Mouse (Mus musculus) embryonic facial prominence, embryonic 15.5 days (tissue): ENCODE results near the gene Klhl1. TPM values are rescaled to one million over a fixed set of nuclear protein-coding genes. Genes with fewer than 3 reads are reported as not detected.
A peak's percentile ranks its signal among the peaks of the same experiment; 100 is the strongest.

ENCODE experiments used
- ATAC-seq: fragments of 200-750 bp; cut with Nextera tagmentation; 2 replicates; pipeline ENCODE4 v1.8.0; 2017; ENCODE audit warnings: low read depth, moderate TSS enrichment; ENCODE audit not compliant: insufficient number of reproducible peaks, low FRiP score, low TSS enrichment
- H3K27ac ChIP-seq: fragments of 300-500 bp; sonication (generic); replicated peaks from 2 replicates; pipeline ENCODE4 v1.5.1; 2015; ENCODE audit warnings: mild to moderate bottlenecking, inconsistent platforms
- H3K27me3 ChIP-seq: fragments of 300-500 bp; sonication (generic); 2 replicates; pipeline ENCODE4 v1.6.1; 2015; ENCODE audit warnings: inconsistent platforms
- H3K36me3 ChIP-seq: fragments of 300-500 bp; sonication (generic); 2 replicates; pipeline ENCODE4 v1.6.1; 2015; ENCODE audit warnings: mild to moderate bottlenecking, inconsistent platforms
- H3K4me1 ChIP-seq: fragments of 300-500 bp; sonication (generic); 2 replicates; pipeline ENCODE4 v1.6.1; 2015; ENCODE audit warnings: inconsistent platforms
- H3K4me2 ChIP-seq: fragments of 300-500 bp; sonication (generic); replicated peaks from 2 replicates; pipeline ENCODE4 v1.6.1; 2015; ENCODE audit warnings: mild to moderate bottlenecking, inconsistent platforms
- H3K4me3 ChIP-seq: fragments of 300-500 bp; sonication (generic); replicated peaks from 2 replicates; pipeline ENCODE4 v1.5.1; 2015; ENCODE audit warnings: mild to moderate bottlenecking, inconsistent platforms
- H3K9ac ChIP-seq: fragments of 300-500 bp; sonication (generic); 2 replicates; pipeline ENCODE4 v1.6.1; 2015; ENCODE audit warnings: inconsistent platforms
- H3K9me3 ChIP-seq: fragments of 300-500 bp; sonication (generic); replicated peaks from 2 replicates; pipeline ENCODE4 v1.6.1; 2016; ENCODE audit warnings: inconsistent platforms
- WGBS: fragments of 180-500 bp; shearing (Covaris S2); methylation state at CpG from one replicate; pipeline ENCODE4 v1.1.7; 2015; 5-methylcytosine and 5-hydroxymethylcytosine counted together
- polyA plus RNA-seq: library from polyadenylated mRNA; unstranded; fragments of >200 nt; fragmentation: Nextera tagmentation; extraction: Ambion mirVana; gene quantifications from 2 replicates; pipeline ENCODE4 v1.2.1, GENCODE M21; 2015

Klhl1 gene
- 0.07 and 0.13 TPM in 2 replicates for polyA plus RNA-seq

GRCm38 (mm10) chr14:96518954-96519682, at the start of gene Klhl1:
Gene Klhl1, minus strand, starts transcription at chr14:96519102.
- H3K4me1 ChIP-seq: 0 out of 2 replicates have a peak, but pooled peaks cover 10% of the 10 kb centered on the region
- H3K9me3 ChIP-seq: no peaks in the 10 kb centered on the region
- no peaks in the 10 kb centered on the region for H3K36me3 ChIP-seq
- peak within 1 kb of the TSS; percentile 41 for H3K4me3 ChIP-seq
- peaks cover 24% of the 10 kb centered on the region for H3K27me3 ChIP-seq
- no peak for ATAC-seq
- 46% methylated on average over 13 of the region's 13 CpGs for WGBS
- no peak within 1 kb of the TSS for H3K27ac ChIP-seq
- H3K4me2 ChIP-seq: peak within 1 kb of the TSS; percentile 68
- no peak within 1 kb of the TSS for H3K9ac ChIP-seq

DNA sequence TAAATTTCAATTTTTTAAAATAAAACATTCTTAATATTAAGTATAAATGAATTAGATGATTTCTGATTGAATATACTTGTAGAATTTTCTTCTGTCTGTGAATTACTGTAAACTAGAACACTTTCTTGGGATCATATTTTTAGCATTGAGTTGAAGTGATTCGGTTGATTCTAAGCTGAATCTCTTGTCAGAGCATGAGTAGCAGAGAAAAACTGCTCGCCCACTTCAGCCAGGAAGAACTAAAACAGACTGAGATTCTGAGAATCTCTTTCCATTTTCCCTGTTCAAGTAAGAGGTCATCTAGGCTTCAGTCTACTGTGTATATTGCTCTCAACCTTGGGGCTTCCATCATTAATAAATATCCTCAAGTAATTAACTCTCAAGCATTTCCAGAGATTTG, 34.8 kb upstream of the Klhl1 start:
- no peak overlapping the region for H3K27ac ChIP-seq
- H3K36me3 ChIP-seq: no peaks in the 10 kb centered on the region
- H3K4me3 ChIP-seq: no peak overlapping the region
- 81% methylated on average over 2 of the region's 2 CpGs for WGBS
- H3K4me1 ChIP-seq: no peaks in the 10 kb centered on the region
- no peaks in the 10 kb centered on the region for H3K27me3 ChIP-seq
- no peak overlapping the region for H3K9ac ChIP-seq
- ATAC-seq: no peak
- H3K4me2 ChIP-seq: no peak overlapping the region
- no peaks in the 10 kb centered on the region for H3K9me3 ChIP-seq

DNA sequence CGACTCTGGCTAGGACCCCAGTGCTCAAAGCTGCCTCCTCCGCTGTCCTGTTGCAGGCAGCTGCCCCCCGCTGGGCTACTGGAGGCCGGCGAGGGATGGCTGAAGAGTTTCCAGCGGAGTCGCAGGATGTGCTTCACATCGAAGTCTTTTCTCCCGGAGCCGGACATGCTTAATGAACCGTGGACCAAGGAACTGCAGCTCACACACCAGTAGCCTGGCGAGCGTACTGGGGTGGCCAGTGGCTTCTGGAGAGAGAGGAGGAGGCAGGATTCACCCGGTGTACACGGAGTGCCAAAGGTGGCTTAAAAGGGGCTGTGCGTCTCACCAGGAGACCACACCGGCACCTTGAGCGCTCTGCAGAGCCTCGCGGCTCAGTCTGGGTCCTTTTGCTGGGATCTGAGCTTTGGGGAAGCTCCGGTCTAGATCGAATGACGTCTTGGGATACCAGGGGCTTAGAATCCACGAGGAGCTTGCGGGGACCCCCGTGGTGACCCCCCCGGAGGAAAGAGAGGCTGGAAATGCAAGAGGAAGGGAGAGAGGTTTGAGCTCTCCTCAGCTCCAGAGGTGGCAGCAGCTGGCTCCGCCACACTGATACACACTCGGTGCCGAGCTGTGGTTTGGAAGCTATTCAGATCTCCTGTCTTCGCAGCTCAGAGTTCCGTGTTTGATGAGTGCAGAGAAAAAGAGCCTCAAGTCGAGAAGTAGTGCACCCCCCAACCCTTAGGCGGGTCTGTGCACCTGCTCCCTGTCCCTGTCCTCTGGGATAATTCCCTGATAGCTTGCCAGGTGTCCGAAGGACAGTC, 550 bp downstream of the Klhl1 start:
- Histone ChIP-seq H3K27ac (no peak overlapping the region), H3K4me1 (0 out of 2 replicates have a peak, but pooled peaks cover 10% of the 10 kb centered on the region), H3K4me2 (peak overlapping the region; percentile 68), H3K9ac (no peak overlapping the region), H3K27me3 (peaks cover 24% of the 10 kb centered on the region), H3K36me3 (no peaks in the 10 kb centered on the region), H3K4me3 (peak overlapping the region; percentile 41), H3K9me3 (no peaks in the 10 kb centered on the region)
- ATAC-seq: peak; percentile 57; the same call in 1 of the 2 replicates
- WGBS: 2% methylated on average over 35 of the region's 35 CpGs

DNA sequence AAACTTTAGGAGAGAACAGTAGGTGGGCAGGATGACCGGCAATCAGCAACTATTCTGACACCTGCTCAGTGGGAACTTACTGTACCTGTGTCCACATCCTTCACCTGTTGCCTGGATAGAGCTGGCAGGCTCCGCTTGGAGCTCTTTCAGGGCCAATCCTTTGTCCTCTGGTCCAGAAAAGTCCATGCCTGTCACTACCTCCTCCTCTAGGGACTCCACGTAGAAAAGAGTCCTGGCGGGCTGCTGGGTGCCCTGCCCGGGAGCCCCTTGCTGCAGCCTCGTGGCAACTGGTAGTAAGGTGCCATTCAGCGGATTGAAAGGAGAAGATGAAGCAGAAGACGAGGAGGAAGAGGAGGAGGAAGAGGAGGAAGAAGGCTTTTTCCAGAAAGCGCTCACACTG, 1.2 kb downstream of the Klhl1 start:
- H3K4me3 ChIP-seq: peak overlapping the region; percentile 41
- H3K9me3 ChIP-seq: no peaks in the 10 kb centered on the region
- H3K9ac ChIP-seq: no peak overlapping the region
- WGBS: 8% methylated on average over 9 of the region's 9 CpGs
- no peaks in the 10 kb centered on the region for H3K36me3 ChIP-seq
- H3K27ac ChIP-seq: no peak overlapping the region
- H3K27me3 ChIP-seq: peaks cover 24% of the 10 kb centered on the region
- 0 out of 2 replicates have a peak, but pooled peaks cover 10% of the 10 kb centered on the region for H3K4me1 ChIP-seq
- H3K4me2 ChIP-seq: peak overlapping the region; percentile 68
- no peak for ATAC-seq

DNA sequence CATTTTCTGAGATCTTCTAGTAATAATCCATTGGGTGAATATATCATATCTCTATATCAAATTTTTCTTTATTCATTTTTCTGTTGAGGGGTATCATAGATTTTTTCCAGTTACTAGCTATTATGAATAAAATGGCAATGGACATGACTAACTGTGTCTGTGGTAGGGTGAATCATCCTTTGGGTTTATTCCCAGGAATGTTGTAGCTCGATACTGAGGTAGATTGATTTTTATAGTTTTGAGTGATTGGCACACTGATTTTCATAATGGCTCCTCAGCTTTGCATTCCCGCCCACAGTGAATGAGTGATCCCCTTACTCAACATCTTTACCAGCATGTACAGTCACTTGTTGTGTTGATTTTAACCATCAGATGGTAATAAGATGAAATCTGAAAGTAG, 19.0 kb downstream of the Klhl1 start:
- no peak overlapping the region for H3K4me3 ChIP-seq
- H3K36me3 ChIP-seq: no peaks in the 10 kb centered on the region
- ATAC-seq: no peak
- H3K4me1 ChIP-seq: no peaks in the 10 kb centered on the region
- WGBS: 78% methylated on average over 2 of the region's 2 CpGs
- H3K27ac ChIP-seq: no peak overlapping the region
- H3K27me3 ChIP-seq: no peaks in the 10 kb centered on the region
- H3K9ac ChIP-seq: no peak overlapping the region
- H3K9me3 ChIP-seq: no peaks in the 10 kb centered on the region
- H3K4me2 ChIP-seq: no peak overlapping the region

GRCm38 (mm10) chr14:96471812-96472211, 47.1 kb downstream of the Klhl1 start:
- Histone ChIP-seq H3K4me3 (no peak overlapping the region), H3K36me3 (no peaks in the 10 kb centered on the region), H3K9ac (no peak overlapping the region), H3K4me2 (no peak overlapping the region), H3K27me3 (no peaks in the 10 kb centered on the region), H3K9me3 (no peaks in the 10 kb centered on the region), H3K4me1 (no peaks in the 10 kb centered on the region), H3K27ac (no peak overlapping the region)
- ATAC-seq: no peak
- WGBS: 83% methylated on average over 2 of the region's 2 CpGs

GRCm38 (mm10) chr14:96471336-96471735, 47.6 kb downstream of the Klhl1 start:
- H3K4me3 ChIP-seq: no peak overlapping the region
- no peaks in the 10 kb centered on the region for H3K4me1 ChIP-seq
- H3K9ac ChIP-seq: no peak overlapping the region
- H3K9me3 ChIP-seq: no peaks in the 10 kb centered on the region
- no peak overlapping the region for H3K4me2 ChIP-seq
- no peak for ATAC-seq
- H3K27ac ChIP-seq: no peak overlapping the region
- H3K36me3 ChIP-seq: no peaks in the 10 kb centered on the region
- H3K27me3 ChIP-seq: no peaks in the 10 kb centered on the region

- no peak overlapping the region for H3K4me3 ChIP-seq
- H3K4me1 ChIP-seq: no peaks in the 10 kb centered on the region
- no peaks in the 10 kb centered on the region for H3K9me3 ChIP-seq
- no peak overlapping the region for H3K9ac ChIP-seq
- H3K36me3 ChIP-seq: no peaks in the 10 kb centered on the region
- H3K4me2 ChIP-seq: no peak overlapping the region
- H3K27me3 ChIP-seq: no peaks in the 10 kb centered on the region
- ATAC-seq: no peak
- no peak overlapping the region for H3K27ac ChIP-seq
- 65% methylated on average over 2 of the region's 2 CpGs for WGBS
Observed at GRCm38 (mm10) chr14:96461756-96462155, 57.1 kb downstream of the Klhl1 start.

- H3K4me1 ChIP-seq: no peaks in the 10 kb centered on the region
- no peaks in the 10 kb centered on the region for H3K36me3 ChIP-seq
- H3K9ac ChIP-seq: no peak overlapping the region
- no peak for ATAC-seq
- H3K4me3 ChIP-seq: no peak overlapping the region
- H3K27me3 ChIP-seq: no peaks in the 10 kb centered on the region
- no peak overlapping the region for H3K4me2 ChIP-seq
- no peaks in the 10 kb centered on the region for H3K9me3 ChIP-seq
- no peak overlapping the region for H3K27ac ChIP-seq
Observed at GRCm38 (mm10) chr14:96392032-96392737, 126.7 kb downstream of the Klhl1 start.

GRCm38 (mm10) chr14:96362727-96363126, 156.2 kb downstream of the Klhl1 start:
- no peak for ATAC-seq
- Histone ChIP-seq H3K9ac (no peak overlapping the region), H3K9me3 (no peaks in the 10 kb centered on the region), H3K36me3 (no peaks in the 10 kb centered on the region), H3K4me2 (no peak overlapping the region), H3K27me3 (no peaks in the 10 kb centered on the region), H3K4me1 (no peaks in the 10 kb centered on the region), H3K4me3 (no peak overlapping the region), H3K27ac (no peak overlapping the region)
- 84% methylated on average over 3 of the region's 3 CpGs for WGBS

DNA sequence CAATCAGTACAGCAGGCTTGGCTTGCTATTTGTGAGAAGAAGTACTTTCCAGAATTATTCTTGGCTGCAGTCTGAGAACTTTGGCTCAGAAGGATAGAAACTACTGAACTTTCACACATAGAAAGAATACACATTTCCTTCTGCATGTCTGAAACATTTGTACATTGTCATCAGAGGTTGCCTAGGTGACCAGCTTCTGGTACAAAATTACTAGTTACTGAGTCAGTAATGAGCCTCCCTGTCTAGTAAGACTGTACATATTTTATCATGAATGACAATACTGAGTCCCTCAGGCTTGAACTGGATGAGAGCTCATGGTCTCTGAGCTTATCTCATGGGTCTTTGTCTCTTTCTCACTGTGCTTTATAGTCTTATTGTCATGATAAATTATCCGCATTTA, 170.7 kb downstream of the Klhl1 start:
- Histone ChIP-seq H3K27me3 (no peaks in the 10 kb centered on the region), H3K4me2 (no peak overlapping the region), H3K9ac (no peak overlapping the region), H3K9me3 (no peaks in the 10 kb centered on the region), H3K4me1 (no peaks in the 10 kb centered on the region), H3K4me3 (no peak overlapping the region), H3K36me3 (no peaks in the 10 kb centered on the region), H3K27ac (no peak overlapping the region)
- 90% methylated on average over 1 of the region's 1 CpGs for WGBS
- no peak for ATAC-seq
